Mouse (Mus musculus): ENCODE data around the gene Frem1.
A peak's percentile ranks its signal among the peaks of the same experiment; 100 is the strongest.

The Frem1 gene

DNA sequence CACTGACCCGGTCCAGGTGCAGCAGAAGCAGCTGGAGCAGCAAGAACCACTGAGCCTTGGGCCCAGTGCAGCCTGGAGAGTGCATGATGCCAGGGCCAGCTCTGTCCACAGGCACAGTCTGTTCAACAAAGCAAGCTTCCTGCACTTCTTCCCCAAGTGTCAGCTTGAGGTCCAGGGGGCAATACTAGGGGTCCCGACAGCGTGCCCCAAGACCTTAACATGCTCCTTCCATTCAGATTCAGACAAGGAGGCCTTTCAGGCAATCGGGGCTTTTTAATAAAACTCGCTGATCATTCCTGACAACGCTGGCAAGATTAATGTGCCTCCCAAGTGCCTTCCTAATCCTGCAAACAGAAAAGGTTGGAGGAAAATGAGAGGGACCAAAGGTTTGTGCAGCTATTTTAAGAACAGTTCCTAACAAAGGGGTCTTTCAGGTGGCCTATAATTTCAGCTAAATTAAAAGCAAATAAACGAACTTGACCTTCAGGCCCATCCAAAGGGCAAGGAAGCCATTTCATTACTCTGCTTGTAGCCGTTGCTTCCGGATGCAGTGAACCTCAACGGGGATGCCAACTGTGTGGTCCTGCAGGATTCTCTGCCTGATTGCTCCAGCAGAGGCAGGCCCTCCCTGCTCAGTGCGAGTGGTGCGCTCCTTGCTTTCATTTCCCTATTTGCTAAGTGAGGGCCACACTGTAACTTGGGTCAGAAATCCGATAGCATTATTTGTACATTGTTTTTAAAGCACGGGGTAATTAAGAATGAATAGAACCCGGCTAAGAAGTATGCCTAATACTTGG is 31.2 kb downstream of the Frem1 start:
- no peak for DNase-seq

DNA sequence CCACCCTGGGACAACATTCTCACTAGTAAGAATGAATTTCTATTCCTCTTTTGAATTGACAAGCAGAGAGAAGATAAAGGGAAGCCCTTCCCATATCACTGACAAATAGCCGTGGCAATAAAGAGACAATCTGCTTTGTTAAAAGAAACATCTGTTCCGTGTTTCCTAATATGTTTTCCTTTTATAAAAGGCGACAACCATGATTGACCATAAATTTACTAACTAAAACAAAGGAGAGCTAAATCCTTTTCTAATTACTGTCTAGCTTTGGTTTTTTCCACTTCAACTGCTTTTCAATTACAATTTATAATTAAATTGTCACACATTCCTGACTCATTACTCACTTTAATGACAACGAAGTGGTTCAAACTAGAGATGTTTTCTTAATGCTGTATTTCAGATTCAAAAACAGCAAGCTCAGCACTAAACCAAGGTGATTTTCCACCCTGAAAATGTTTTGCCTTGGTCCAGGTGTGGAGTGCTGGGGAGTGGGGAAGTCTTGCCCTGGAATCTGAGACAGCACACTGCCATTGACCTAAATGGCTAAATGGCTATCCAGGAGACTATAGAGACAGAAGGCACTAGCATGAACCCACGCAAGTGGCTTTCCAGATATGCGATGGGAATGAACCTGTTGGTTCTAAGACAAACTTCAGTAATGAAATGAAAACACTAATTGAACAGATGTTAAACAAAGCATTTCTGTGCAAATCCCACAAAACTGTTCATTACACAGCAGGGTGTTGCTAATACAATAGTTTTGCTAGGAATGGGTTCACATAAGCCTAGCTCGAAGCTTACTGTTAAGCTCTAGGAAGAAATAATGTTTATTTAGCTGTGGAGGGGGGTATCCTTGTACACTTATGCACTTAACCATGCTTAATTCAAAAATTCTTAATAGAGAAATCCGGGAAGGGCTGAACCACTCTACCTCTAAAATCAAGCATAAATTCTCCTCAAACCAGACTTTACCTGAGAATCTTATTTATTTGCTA is 33.7 kb downstream of the Frem1 start:
- DNase-seq = no peak

- no peak for DNase-seq
Measured at GRCm38 (mm10) chr4:83014538-83014937, 37.6 kb downstream of the Frem1 start.

DNA sequence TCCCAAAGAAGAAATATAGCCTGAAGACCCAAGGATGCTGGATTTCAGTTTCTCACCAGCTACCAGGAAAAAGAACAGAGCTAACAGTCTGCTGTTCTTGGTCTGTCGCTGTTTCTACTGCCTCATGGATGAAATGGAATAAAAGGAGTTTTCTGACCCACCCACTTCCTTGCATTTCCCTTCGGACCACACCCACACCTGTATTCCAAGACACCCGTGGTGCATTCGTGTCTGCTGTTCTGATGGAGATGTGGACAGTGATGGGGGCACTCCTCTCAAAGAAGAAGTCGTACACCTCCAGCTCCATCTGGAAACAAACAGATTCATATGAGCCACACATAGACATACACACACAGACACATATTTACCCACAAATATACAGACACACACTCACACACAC is 48.1 kb downstream of the Frem1 start:
- DNase-seq = no peak

DNA sequence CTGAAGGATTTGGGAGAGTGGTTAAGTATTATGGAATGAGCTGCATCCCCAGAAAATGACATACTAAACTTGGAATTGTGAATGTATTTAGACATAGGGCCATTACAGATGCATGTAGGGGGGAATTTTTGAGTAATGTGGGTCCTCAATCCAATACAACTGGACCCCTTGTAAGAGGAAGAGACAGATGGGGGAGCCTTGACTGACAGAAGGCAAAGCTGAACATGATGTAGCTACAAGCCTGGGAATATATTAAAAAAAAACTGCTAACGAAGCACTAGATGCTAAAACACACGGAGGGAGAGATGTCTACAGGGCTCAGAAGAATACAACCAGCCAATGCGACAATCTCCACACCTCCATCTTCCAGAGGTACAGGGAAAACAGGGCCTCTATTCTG is 60.1 kb downstream of the Frem1 start:
- no peak for DNase-seq

GRCm38 (mm10) chr4:82990973-82991695 is 61.0 kb downstream of the Frem1 start:
- DNase-seq = no peak

GRCm38 (mm10) chr4:82972381-82972780 is 79.8 kb downstream of the Frem1 start:
- no peak for DNase-seq

DNA sequence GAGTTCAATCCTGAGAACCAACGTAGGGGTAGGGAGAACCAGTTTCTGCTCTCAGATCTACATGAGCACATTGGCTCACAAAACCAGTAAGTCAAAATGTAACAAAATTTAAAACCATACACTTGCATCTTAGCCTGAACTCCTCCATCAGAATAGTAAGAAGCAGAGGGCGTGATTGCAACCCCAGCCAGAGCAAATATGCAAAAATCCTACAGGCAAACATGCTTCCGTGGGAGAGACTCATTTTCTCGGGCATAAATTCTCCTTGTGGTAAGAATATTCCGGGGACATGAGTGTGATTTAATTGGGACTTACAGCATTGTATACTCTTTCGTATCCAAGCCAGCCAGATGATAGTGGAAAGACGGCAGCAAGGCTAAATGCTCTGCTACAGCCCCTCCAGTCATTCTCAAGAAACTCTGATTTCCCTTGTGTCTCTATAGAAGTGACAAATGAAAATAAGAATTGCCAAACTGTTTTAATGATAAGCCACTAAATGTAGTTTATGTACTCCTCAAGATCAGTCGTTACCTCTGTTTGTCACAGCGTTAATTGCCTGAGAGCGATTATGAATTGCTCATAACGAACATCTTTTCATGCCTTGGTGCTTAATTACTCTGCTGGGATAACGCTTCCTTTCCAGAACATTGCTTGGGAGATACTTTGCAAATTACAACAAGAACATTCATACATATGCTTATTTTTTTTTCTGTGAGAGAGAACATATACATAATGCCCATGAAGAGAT is 81.1 kb downstream of the Frem1 start:
- no peak for DNase-seq

- DNase-seq = no peak
Measured at GRCm38 (mm10) chr4:82961024-82961423, 91.1 kb downstream of the Frem1 start.

GRCm38 (mm10) chr4:82957827-82958538 is 94.2 kb downstream of the Frem1 start:
- DNase-seq = no peak

GRCm38 (mm10) chr4:82953992-82954391 is 98.1 kb downstream of the Frem1 start:
- no peak for DNase-seq

DNA sequence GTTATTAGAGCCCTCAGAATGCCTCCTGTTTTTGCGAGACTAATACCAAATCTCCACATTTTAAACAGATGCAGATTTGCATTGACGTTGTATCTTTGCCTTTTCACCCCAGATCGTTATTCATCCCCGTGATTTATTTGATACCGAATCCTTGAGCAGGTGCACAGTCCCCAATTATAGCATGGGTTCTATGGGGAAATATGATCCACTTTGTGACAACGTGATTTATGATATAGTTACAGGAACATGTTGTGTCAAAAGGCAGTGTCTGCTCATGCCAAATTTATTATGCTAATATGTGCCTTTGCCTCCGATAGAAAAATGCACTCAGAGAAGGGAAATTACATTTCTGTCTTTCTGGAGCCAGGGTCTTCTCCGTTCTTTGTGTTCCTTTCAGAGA is 102.6 kb downstream of the Frem1 start:
- no peak for DNase-seq

DNA sequence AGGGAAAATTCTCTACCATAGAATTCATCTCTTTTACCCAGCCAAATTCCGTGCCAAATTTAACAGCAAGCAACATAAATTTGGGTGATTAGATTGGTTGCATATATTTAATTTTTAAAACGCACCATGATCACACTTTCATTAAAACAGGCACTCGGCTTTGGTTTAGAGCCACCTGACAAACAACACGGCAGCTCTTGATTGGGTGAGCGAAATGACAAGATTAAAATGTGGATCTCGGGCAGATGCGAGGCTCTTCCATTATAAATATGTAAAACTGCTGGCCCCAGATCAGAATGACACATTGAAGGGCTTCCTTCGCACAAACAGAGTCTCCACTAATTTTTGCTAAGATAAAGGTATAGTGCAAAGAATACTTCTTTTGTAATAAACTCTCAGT is 105.4 kb downstream of the Frem1 start:
- no peak for DNase-seq

- DNase-seq = peak; percentile 32
Measured at GRCm38 (mm10) chr4:82946276-82946612, 105.9 kb downstream of the Frem1 start.

DNA sequence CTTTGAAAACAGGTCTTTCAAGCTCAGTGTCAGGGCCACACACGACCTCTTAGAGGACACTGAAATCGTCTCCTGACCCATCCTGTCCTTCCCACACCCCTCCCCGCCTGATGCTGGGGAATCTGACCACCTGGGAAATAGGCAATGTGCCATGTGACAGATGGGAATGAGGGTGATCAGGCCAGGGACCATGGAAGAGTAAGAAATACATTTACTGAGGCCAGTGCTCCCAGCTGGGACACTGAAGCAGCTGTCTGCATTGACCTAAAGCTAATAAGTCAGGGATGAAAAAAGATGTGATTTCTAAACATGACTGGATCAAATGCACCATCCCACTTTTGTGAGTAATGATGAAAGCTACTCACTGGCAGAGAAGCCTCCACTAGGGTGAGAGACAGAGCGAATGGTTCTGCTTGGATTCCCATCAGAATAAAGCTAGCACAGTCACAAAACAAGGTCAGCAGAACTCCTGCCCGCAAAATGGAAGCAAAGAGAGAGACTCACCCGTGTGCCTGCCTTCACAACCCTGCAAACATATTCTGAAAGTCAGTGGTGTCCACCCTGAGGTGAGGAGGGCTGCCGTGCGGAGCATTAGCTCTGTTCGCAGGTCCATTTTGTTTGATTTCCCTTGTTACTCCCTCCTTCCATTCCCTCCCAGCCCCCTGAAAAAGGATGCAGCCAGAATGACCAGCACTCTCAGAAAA is 106.4 kb downstream of the Frem1 start:
- no peak for DNase-seq

- DNase-seq = no peak
Measured at GRCm38 (mm10) chr4:82940680-82941079, 111.5 kb downstream of the Frem1 start.

DNA sequence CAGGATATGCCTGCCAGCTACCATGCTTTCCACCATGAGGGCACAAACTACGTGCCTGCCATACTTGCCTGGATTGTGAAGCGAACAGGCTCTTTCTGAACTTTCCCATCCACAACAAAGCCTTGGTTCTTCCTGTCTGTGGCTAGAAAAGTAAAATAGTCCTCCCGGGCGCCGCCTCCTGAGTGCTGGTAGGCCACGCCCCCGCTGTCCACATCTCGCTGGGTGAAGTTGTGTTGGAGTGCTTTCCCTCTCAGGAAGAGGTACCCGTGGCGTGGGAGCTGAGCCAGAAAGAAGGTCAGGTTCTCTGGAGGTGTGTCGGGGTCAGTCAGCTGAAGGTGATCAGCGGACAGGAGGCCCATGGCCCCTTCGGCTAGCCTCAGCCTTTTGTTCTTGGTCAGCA is 111.9 kb downstream of the Frem1 start:
- no peak for DNase-seq

- DNase-seq = peak; percentile 23
Measured at GRCm38 (mm10) chr4:82934308-82934707, 117.8 kb downstream of the Frem1 start.

DNA sequence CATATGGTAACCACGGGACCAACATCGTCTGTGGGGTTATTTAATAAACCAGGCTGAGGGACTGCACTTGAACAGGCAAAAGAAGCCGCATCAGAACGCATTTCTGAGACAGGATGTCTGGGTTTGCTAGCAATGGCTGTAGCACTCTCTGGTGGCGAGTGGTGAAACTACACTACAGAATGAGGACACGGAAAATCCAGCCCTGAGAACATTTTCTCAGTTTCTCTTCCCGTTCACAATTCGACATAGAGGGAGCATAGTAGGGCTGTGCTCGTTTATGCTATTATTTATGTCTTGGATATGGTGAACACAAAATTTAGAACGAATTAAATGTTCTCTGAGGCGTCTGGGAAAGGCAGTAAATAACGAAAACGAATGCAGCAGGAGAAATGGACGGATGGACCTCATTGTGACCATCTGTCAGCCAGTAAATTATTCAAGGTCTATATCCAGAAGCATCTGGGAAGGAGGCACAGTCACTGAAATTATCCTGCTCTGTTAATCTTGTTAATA is 118.4 kb downstream of the Frem1 start:
- DNase-seq = peak; percentile 88

DNA sequence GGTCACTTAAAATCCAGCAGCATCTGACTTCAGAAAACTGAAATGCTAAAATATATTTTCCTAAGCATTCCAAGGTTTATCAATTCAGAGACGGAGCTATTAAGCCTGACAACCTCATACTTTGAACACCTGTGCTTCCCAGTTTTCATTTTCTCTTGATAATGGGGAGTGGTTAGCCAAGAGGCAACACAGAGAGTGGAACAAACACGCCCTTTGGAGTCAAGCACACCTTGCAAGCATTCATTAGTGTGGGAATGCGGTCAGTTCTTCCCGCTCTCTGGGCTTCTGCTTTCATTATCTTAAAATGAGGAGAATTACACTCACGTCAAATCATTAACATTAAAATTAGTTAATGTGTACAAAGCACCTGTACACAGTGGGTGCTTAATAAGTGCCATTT is 122.1 kb downstream of the Frem1 start:
- no peak for DNase-seq

DNA sequence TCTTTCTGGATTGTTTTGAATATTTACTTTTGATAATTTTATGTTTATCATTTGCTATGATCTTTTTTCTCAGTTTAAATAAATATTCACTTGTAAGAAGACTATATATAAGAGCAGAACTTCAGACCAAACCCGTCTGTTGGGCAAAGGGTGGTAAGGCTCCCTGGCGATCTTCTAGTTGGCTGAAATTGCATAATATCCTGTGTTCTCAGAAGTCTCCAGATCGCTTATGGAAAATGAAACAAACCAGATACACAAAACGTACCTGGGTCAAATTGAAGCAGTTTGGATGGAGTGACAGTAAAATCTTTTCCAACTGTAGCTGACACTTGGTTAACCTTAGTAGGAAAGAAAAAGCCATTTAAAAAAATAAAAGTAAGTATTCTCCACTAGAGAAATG is 130.2 kb downstream of the Frem1 start:
- DNase-seq = no peak
